Comparison of ENCODE assay signal across 8 mouse cellular contexts in the genomic region with DNA sequence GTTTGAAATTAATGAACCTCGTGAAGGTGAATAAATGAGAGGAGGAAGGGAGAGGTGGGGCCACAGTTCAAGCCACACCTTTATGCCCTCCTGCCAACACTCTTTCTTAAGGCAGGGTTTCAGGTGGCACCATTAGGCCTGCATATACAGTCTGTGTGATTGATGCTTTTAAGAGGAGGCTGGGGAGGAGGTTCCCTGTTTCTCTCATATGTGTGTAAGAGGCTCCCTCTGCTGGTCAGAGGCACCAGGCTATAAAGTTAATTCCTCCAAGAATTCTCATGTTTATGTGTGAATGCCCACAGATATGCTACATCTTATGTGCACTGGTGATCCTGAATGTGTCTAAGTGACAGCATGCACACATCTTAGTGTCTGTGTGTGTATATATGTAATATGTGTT. TPM values are rescaled to one million over a fixed set of nuclear protein-coding genes. Genes with fewer than 3 reads are reported as not detected.
DNase-seq lines count a peak whose midpoint lies in the region; ATAC-seq lines count a peak whose summit lies in the region.

No protein-coding gene starts in this region.

- H3K4me3 ChIP-seq in kidney, embryonic 15.5 days (replicated peaks) = no peak overlapping the region
- no peak overlapping the region for H3K4me3 ChIP-seq in limb, embryonic 12.5 days (replicated peaks)
- H3K4me3 ChIP-seq in stomach, embryonic 15.5 days (replicated peaks) = no peak overlapping the region

- H3K27ac ChIP-seq in kidney, embryonic 15.5 days = no peak overlapping the region
- H3K27ac ChIP-seq in limb, embryonic 12.5 days = no peak overlapping the region
- H3K27ac ChIP-seq in stomach, embryonic 15.5 days = no peak overlapping the region

- H3K4me1 ChIP-seq in kidney, embryonic 15.5 days = peaks cover 11% of the 10 kb centered on the region
- H3K4me1 ChIP-seq in limb, embryonic 12.5 days (replicated peaks) = no peaks in the 10 kb centered on the region
- no peaks in the 10 kb centered on the region for H3K4me1 ChIP-seq in stomach, embryonic 15.5 days

- peak; percentile 81 for DNase-seq in 416B (ENCODE audit: low read depth)
- peak; percentile 23 to 68 for DNase-seq in gastrocnemius, postnatal 4 days (ENCODE audit: low spot score in 2 of 2)
- DNase-seq in natural killer cell, adult 2 months (ENCODE audit: low spot score in 2 of 2) = peak; percentile 47 to 57

- 14% methylated on average over 1 of the region's 1 CpGs for WGBS in kidney, embryonic 15.5 days
- 63% methylated on average over 1 of the region's 1 CpGs for WGBS in limb, embryonic 12.5 days
- WGBS in stomach, embryonic 15.5 days = 36% methylated on average over 1 of the region's 1 CpGs

- ATAC-seq in activated CD4-positive, CD25-positive, alpha-beta regulatory T cell, adult 4 months = peak; percentile 72
- peak; percentile 92 for ATAC-seq in common myeloid progenitor, adult 5-6 weeks (replicated peaks; ENCODE audit: low read depth, poor library complexity, severe bottlenecking)
- peak; percentile 55 for ATAC-seq in kidney, embryonic 15.5 days (replicated peaks; ENCODE audit: low FRiP score)
- ATAC-seq in limb, embryonic 12.5 days (ENCODE audit: insufficient number of reproducible peaks, insufficient read depth, low FRiP score, low TSS enrichment, low read depth) = peak; percentile 71; the same call in 1 of the 2 replicates
- peak; percentile 35; the same call in 1 of the 2 replicates for ATAC-seq in stomach, embryonic 15.5 days (ENCODE audit: insufficient read depth, low FRiP score, low read depth)

- H3K27me3 ChIP-seq in kidney, embryonic 15.5 days = 0 out of 2 replicates have a peak, but pooled peaks cover 4% of the 10 kb centered on the region
- peaks cover 33% of the 10 kb centered on the region for H3K27me3 ChIP-seq in limb, embryonic 12.5 days
- H3K27me3 ChIP-seq in stomach, embryonic 15.5 days (replicated peaks) = no peaks in the 10 kb centered on the region

- H3K9me3 ChIP-seq in kidney, embryonic 15.5 days (replicated peaks) = no peaks in the 10 kb centered on the region; the same call in 1 of the 2 replicates
- H3K9me3 ChIP-seq in limb, embryonic 12.5 days = peaks cover 15% of the 10 kb centered on the region
- no peaks in the 10 kb centered on the region for H3K9me3 ChIP-seq in stomach, embryonic 15.5 days

- no peak overlapping the region for H3K9ac ChIP-seq in kidney, embryonic 15.5 days
- H3K9ac ChIP-seq in limb, embryonic 12.5 days (replicated peaks) = no peak overlapping the region
- H3K9ac ChIP-seq in stomach, embryonic 15.5 days = no peak overlapping the region

- no peaks in the 10 kb centered on the region for H3K36me3 ChIP-seq in kidney, embryonic 15.5 days
- no peaks in the 10 kb centered on the region for H3K36me3 ChIP-seq in limb, embryonic 12.5 days
- no peaks in the 10 kb centered on the region for H3K36me3 ChIP-seq in stomach, embryonic 15.5 days

- no peak overlapping the region for H3K4me2 ChIP-seq in kidney, embryonic 15.5 days
- no peak overlapping the region for H3K4me2 ChIP-seq in limb, embryonic 12.5 days
- no peak overlapping the region for H3K4me2 ChIP-seq in stomach, embryonic 15.5 days

RNA-seq across cellular contexts. Expression of a gene that starts 11.2 kb away (rescaled TPM):
- 1 to 10 TPM; 7.5 to 8.8 TPM for polyA plus RNA-seq in activated CD4-positive, CD25-positive, alpha-beta regulatory T cell, adult 4 months (2017; shearing (Covaris generic))
- 0.50 and 2.0 TPM in 2 replicates for total RNA-seq in common myeloid progenitor, adult 5-6 weeks (2017)
- total RNA-seq in gastrocnemius, postnatal 4 days (2021) = 1 to 10 TPM; 2.1 to 3.3 TPM
- 8.4 and 9.3 TPM in 2 replicates for polyA plus RNA-seq in kidney, embryonic 15.5 days (2015; fragmentation: Nextera tagmentation; extraction: Ambion mirVana)
- polyA plus RNA-seq in limb, embryonic 12.5 days (2016; fragmentation: Nextera tagmentation; extraction: Ambion mirVana) = 13.3 and 13.8 TPM in 2 replicates
- polyA plus RNA-seq in stomach, embryonic 15.5 days (2015; fragmentation: Nextera tagmentation; extraction: Ambion mirVana) = 6.5 and 7.4 TPM in 2 replicates

RNA-seq across cellular contexts. Expression of a gene that starts 41.8 kb away (rescaled TPM):
- polyA plus RNA-seq in activated CD4-positive, CD25-positive, alpha-beta regulatory T cell, adult 4 months (2017; shearing (Covaris generic)) = 1 to 10 TPM; 7.4 to 7.6 TPM
- total RNA-seq in common myeloid progenitor, adult 5-6 weeks (2017) = 9.6 and 11.6 TPM in 2 replicates
- total RNA-seq in gastrocnemius, postnatal 4 days (2021) = 1 to 10 TPM; 5.2 to 9.1 TPM
- 20.9 and 21.7 TPM in 2 replicates for polyA plus RNA-seq in kidney, embryonic 15.5 days (2015; fragmentation: Nextera tagmentation; extraction: Ambion mirVana)
- polyA plus RNA-seq in limb, embryonic 12.5 days (2016; fragmentation: Nextera tagmentation; extraction: Ambion mirVana) = 23.8 and 26.6 TPM in 2 replicates
- polyA plus RNA-seq in stomach, embryonic 15.5 days (2015; fragmentation: Nextera tagmentation; extraction: Ambion mirVana) = 24.6 and 26.6 TPM in 2 replicates

RNA-seq across cellular contexts. Expression of a gene that starts 42.1 kb away (rescaled TPM):
- polyA plus RNA-seq in activated CD4-positive, CD25-positive, alpha-beta regulatory T cell, adult 4 months (2017; shearing (Covaris generic)) = under 1 TPM in 1 of 2 experiments, not detected in 1; 0.68 TPM
- total RNA-seq in common myeloid progenitor, adult 5-6 weeks (2017) = 0.73 and 4.2 TPM in 2 replicates
- not detected for total RNA-seq in gastrocnemius, postnatal 4 days (2021)
- 0.55 and 0.66 TPM in 2 replicates for polyA plus RNA-seq in kidney, embryonic 15.5 days (2015; fragmentation: Nextera tagmentation; extraction: Ambion mirVana)
- not detected in 2 replicates for polyA plus RNA-seq in limb, embryonic 12.5 days (2016; fragmentation: Nextera tagmentation; extraction: Ambion mirVana)
- polyA plus RNA-seq in stomach, embryonic 15.5 days (2015; fragmentation: Nextera tagmentation; extraction: Ambion mirVana) = 5.2 and 8.9 TPM in 2 replicates

Comparison
In these comparisons a context has a peak if more than half of its experiments do, and no peak if none do; other contexts are left out.
1. ATAC-seq: peak in every context shown above with its lines; median percentile 92 in common myeloid progenitor, adult 5-6 weeks; 72 in activated CD4-positive, CD25-positive, alpha-beta regulatory T cell, adult 4 months; 71 in limb, embryonic 12.5 days; 55 in kidney, embryonic 15.5 days; 35 in stomach, embryonic 15.5 days.